Mouse (Mus musculus) myocyte (in vitro differentiated cells): Measurements from ENCODE around the gene Ccdc167.

Experiments used
- CEBPB ChIP-seq: IDR thresholded peaks from 2 replicates; pipeline ENCODE4 v1.6.1; 2011; ENCODE audit warnings: mild to moderate bottlenecking, moderate library complexity; ENCODE audit not compliant: poor library complexity, insufficient read depth, severe bottlenecking
- E2F4 ChIP-seq: IDR thresholded peaks from one replicate; pipeline ENCODE4 v1.6.1; 2011; ENCODE audit warnings: mild to moderate bottlenecking, control low read depth, moderate library complexity; ENCODE audit not compliant: insufficient read depth
- MAX ChIP-seq: IDR thresholded peaks from one replicate; pipeline ENCODE4 v1.6.1; 2011; ENCODE audit warnings: low read depth, mild to moderate bottlenecking, control low read depth
- MYOD1 ChIP-seq, 3 experiments: IDR thresholded peaks; one replicate each; pipeline ENCODE4 v1.6.1; 2011; ENCODE audit warnings: control low read depth in 2 of 3, low read depth in 2 of 3, mild to moderate bottlenecking in 2 of 3, moderate library complexity in 1 of 3; ENCODE audit not compliant: insufficient read length in 2 of 3, control insufficient read depth in 1 of 3
- MYOG ChIP-seq, 3 experiments: IDR thresholded peaks; one replicate each; pipeline ENCODE4 v1.6.1; 2011; ENCODE audit warnings: control low read depth in 2 of 3, low read depth in 2 of 3, mild to moderate bottlenecking in 2 of 3; ENCODE audit not compliant: insufficient read length in 2 of 3, control insufficient read depth in 1 of 3, insufficient read depth in 1 of 3
- POLR2A ChIP-seq: IDR thresholded peaks from one replicate; pipeline ENCODE4 v1.6.1; 2011; ENCODE audit warnings: low read depth, mild to moderate bottlenecking, control low read depth, moderate library complexity; ENCODE audit not compliant: insufficient read length
- POLR2AphosphoS2 ChIP-seq: IDR thresholded peaks from one replicate; pipeline ENCODE4 v1.6.1; 2011; ENCODE audit warnings: low read depth, control low read depth; ENCODE audit not compliant: insufficient read length
- REST ChIP-seq: IDR thresholded peaks from one replicate; pipeline ENCODE4 v1.6.1; 2011; ENCODE audit warnings: mild to moderate bottlenecking, control low read depth, moderate library complexity; ENCODE audit not compliant: insufficient read depth, insufficient read length
- TCF12 ChIP-seq: IDR thresholded peaks from one replicate; pipeline ENCODE4 v1.6.1; 2011; ENCODE audit warnings: mild to moderate bottlenecking, control low read depth; ENCODE audit not compliant: poor library complexity, insufficient read depth, severe bottlenecking
- TCF3 ChIP-seq: IDR thresholded peaks from one replicate; pipeline ENCODE4 v1.6.1; 2011; ENCODE audit warnings: low read depth, control low read depth; ENCODE audit not compliant: insufficient read length
- USF1 ChIP-seq: IDR thresholded peaks from one replicate; pipeline ENCODE4 v1.6.1; 2011; ENCODE audit warnings: low read depth, mild to moderate bottlenecking, control low read depth, moderate library complexity

DNA sequence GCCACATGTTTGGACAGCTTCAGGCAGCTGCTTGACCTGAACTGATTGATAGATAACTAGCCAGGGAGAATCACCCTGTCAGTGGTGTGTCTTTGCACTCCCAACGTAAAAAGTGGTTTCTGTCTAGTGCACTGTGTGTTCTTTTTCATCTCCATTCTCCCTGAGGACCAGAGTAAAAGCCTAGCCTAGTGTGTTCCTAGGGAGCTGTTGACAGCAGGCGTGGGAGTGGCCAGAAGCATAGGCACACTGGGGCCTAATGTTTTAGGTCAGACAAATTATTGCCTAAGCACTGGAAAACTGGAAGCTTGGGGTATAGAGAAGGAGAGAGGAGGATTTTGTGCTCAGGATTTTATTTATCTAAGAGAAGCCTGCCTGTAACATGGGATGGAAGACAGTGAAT lies 33.7 kb downstream of the Ccdc167 start:
- TF ChIP-seq MAX (no peak), TCF3 (no peak), USF1 (no peak), POLR2A (no peak), E2F4 (no peak), CEBPB (no peak), TCF12 (no peak), POLR2AphosphoS2 (no peak), MYOG (IDR thresholded peaks at IDR 0.05; ENCODE audit: control insufficient read depth in 1 of 3, insufficient read depth in 1 of 3, insufficient read length in 2 of 3, low read depth in 2 of 3) (no peak), MYOD1 (IDR thresholded peaks at IDR 0.05; ENCODE audit: control insufficient read depth in 1 of 3, insufficient read length in 2 of 3, low read depth in 2 of 3) (no peak), REST (no peak)
